Mouse (Mus musculus) ES-E14 (cell line): ENCODE measurements around the gene Nol12. TPM values are rescaled to one million over a fixed set of nuclear protein-coding genes. Genes with fewer than 3 reads are reported as not detected.

Experiments used
- DNase-seq: peaks from one replicate; pipeline ENCODE4 v3.0.0-alpha.2; 2013; ENCODE audit warnings: low read depth, low spot score
- H3K27ac ChIP-seq: 2 replicates; pipeline ENCODE4 v1.5.1; 2012; ENCODE audit warnings: low read depth, mild to moderate bottlenecking, low read length, moderate library complexity, mixed read lengths; ENCODE audit not compliant: poor library complexity, insufficient read depth, severe bottlenecking
- H3K36me3 ChIP-seq: 2 replicates; pipeline ENCODE4 v1.6.1; 2012; ENCODE audit warnings: mild to moderate bottlenecking, low read length, moderate library complexity, mixed read lengths; ENCODE audit not compliant: control insufficient read depth, poor library complexity, insufficient read depth, severe bottlenecking
- H3K4me1 ChIP-seq, 2 experiments: fragments of 150-350 bp in 1 of 2; sonication (generic) in 1 of 2; 2 replicates each; pipeline ENCODE4 v1.6.1; 2012; ENCODE audit warnings: low read length in 2 of 2, mild to moderate bottlenecking in 1 of 2, mixed read lengths in 1 of 2; ENCODE audit not compliant: control insufficient read depth in 2 of 2, insufficient read depth in 2 of 2, poor library complexity in 1 of 2
- H3K4me3 ChIP-seq, 2 experiments: fragments of 150-350 bp in 1 of 2; sonication (generic) in 1 of 2; 2 replicates each; pipeline ENCODE4 v1.5.1; 2012; ENCODE audit warnings: low read length in 2 of 2, low read depth in 1 of 2, mild to moderate bottlenecking in 1 of 2, mixed read lengths in 1 of 2; ENCODE audit not compliant: insufficient read depth in 1 of 2, poor library complexity in 1 of 2, severe bottlenecking in 1 of 2
- H3K9ac ChIP-seq: 2 replicates; pipeline ENCODE4 v1.6.1; 2012; ENCODE audit warnings: low read depth, mild to moderate bottlenecking, low read length, mixed read lengths; ENCODE audit not compliant: poor library complexity, insufficient read depth, severe bottlenecking
- H3K9me3 ChIP-seq: fragments of 150-350 bp; sonication (generic); 2 replicates; pipeline ENCODE4 v1.6.1; 2012; ENCODE audit warnings: low read depth, mild to moderate bottlenecking, low read length; ENCODE audit not compliant: control insufficient read depth, insufficient read depth
- CHD2 ChIP-seq: IDR thresholded peaks from 2 replicates; pipeline ENCODE4 v1.6.1; 2014; ENCODE audit warnings: mild to moderate bottlenecking, low read depth, low read length, inconsistent platforms
- HCFC1 ChIP-seq: IDR thresholded peaks from 2 replicates; pipeline ENCODE4 v1.6.1; 2012; ENCODE audit warnings: low read length, inconsistent platforms, borderline replicate concordance; ENCODE audit not compliant: insufficient read depth
- MAFK ChIP-seq: IDR thresholded peaks from 2 replicates; pipeline ENCODE4 v1.6.1; 2014; ENCODE audit warnings: mild to moderate bottlenecking, low read depth, low read length, inconsistent platforms; ENCODE audit not compliant: insufficient read depth
- ZC3H11A ChIP-seq: IDR thresholded peaks from 2 replicates; pipeline ENCODE4 v1.6.1; 2012; ENCODE audit warnings: low read depth, mild to moderate bottlenecking, inconsistent platforms, low read length, borderline replicate concordance
- ZNF384 ChIP-seq: IDR thresholded peaks from 2 replicates; pipeline ENCODE4 v1.6.1; 2012; ENCODE audit warnings: low read depth, low read length, inconsistent platforms
- in situ Hi-C, 2 experiments: fragments of 600-800 bp; cut with MboI; formaldehyde crosslinking; loops; one replicate each; pipeline ENCODE4 v1.15.1; 2025; ENCODE audit warnings: low sequenced_read_pairs in 2 of 2, inconsistent platforms in 1 of 2; ENCODE audit not compliant: unreplicated experiment in 2 of 2
- total RNA-seq: library from RNA; depleted of rRNA; stranded (reverse); fragments of 300-350 nt; gene quantifications from 2 replicates; pipeline ENCODE4 v1.2.3, GENCODE M21; 2012

Nol12 gene
- total RNA-seq, 1 experiment = 26.6 TPM

DNA sequence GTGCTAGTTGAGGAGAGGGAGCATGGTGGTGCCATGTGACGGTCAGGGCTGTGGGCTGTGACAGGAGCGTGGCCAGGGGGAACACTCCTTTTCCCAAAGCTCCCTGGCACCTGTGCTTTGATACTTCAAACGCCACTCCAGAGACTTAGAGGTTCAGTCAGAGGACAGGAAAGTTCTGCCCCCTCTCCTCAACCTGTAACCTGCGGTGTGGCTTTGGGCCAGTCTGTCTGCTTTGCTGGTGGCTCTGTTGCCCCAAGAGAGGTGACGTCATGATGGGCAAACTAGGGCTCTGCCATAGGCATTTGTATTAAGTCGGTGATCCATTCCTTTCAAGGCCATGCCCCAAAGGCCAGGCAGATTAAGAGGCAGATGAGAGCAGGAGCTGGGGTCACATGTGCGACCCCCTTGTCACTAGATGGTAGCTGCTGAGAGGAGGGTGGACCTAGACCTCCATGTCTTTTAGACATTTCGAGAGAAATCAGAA, 43.0 kb downstream of the Nol12 start:
- Histone ChIP-seq H3K4me3 (no peak overlapping the region), H3K36me3 (no peaks in the 10 kb centered on the region), H3K9me3 (no peaks in the 10 kb centered on the region), H3K27ac (no peak overlapping the region), H3K9ac (no peak overlapping the region), H3K4me1 (peaks cover 0 to 3% of the 10 kb centered on the region in 2 experiments; a peak in 1 of 4 replicates)
- no peak for TF ChIP-seq ZC3H11A
- no peak for TF ChIP-seq HCFC1
- TF ChIP-seq CHD2 = no peak
- TF ChIP-seq ZNF384 = no peak
- no peak for TF ChIP-seq MAFK
- in situ Hi-C loops = no loop called here
- DNase-seq = no peak

DNA sequence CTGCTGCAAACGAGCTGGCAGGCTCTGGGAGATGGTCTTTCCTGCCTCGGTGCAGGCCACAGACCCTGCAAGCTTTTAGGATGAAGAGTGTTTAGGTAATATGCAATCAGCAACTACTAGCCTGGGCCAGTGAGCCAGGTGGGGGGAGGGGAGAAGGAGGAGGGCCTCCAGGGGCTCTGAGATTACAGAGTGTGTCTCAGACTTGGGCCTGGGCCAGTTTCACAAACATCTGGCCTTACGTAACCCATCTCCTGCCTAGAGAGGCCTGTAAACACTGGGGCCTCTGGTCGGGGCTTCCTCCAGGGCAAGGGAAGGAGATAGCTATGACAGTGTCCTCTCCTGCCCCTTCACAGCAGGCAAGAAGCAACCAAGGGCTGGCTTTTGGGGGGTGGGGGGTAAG, 44.1 kb downstream of the Nol12 start:
- DNase-seq = no peak
- Histone ChIP-seq H3K4me1 (peaks cover 0 to 4% of the 10 kb centered on the region in 2 experiments; a peak in 1 of 4 replicates), H3K9ac (no peak overlapping the region)

GRCm38 (mm10) chr15:78980084-78980483, 45.4 kb downstream of the Nol12 start:
- H3K27ac ChIP-seq = no peak overlapping the region
- no peaks in the 10 kb centered on the region for H3K36me3 ChIP-seq
- peaks cover 0 to 11% of the 10 kb centered on the region in 2 experiments; a peak in 1 of 4 replicates for H3K4me1 ChIP-seq
- TF ChIP-seq ZNF384 = no peak
- no peak for TF ChIP-seq CHD2
- TF ChIP-seq MAFK = no peak
- TF ChIP-seq HCFC1 = no peak
- TF ChIP-seq ZC3H11A = no peak
- in situ Hi-C loops = no loop called here
- no peak overlapping the region for H3K9ac ChIP-seq
- no peaks in the 10 kb centered on the region for H3K9me3 ChIP-seq
- H3K4me3 ChIP-seq = no peak overlapping the region
- no peak for DNase-seq

More for the DNA sequence above, 44.1 kb downstream of the Nol12 start:
- in situ Hi-C loops = no loop called here
- TF ChIP-seq MAFK (no peak), CHD2 (no peak), ZNF384 (no peak), ZC3H11A (no peak), HCFC1 (no peak)
- Histone ChIP-seq H3K27ac (no peak overlapping the region; the same call in 1 of the 2 replicates), H3K9me3 (no peaks in the 10 kb centered on the region), H3K4me3 (no peak overlapping the region), H3K36me3 (no peaks in the 10 kb centered on the region)

DNA sequence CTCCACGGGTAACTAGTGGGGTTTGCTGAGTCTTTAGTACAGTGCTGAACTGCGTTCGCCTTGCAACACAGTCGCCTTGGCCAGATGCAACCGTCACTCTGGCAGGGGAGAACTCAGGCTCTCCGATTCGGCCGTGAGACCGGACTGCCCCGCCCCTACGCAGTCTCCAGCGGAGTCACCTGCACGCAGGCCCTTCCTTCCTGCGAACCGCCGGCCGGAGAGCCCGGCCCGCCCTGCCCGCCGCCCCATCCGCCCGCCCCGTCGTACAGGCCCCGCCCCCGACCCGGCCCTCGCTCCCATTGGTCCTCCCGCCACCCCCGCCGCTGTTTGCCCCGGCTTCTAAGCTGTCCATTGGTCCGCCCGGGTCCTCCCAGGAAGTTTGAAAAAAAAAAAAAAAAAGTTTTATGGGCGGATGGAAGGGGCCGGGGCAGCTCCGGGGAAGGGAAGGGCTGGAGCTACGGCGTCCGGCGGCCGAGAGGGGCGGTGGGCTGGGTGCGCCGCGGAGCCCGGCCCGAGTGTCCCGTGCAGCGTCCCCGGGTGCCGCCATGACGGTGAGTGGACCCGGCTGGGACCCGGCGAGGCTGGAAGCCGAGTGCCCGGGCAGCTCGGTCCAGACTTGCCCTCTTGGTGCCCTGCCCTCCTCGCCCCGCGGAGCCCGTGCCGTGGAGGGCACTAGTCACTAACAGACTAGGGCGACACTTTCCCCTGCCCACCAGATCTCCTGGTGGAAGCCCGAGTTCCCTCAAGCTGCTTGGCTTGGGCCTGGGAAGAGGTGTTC, 48.1 kb downstream of the Nol12 start:
- H3K9me3 ChIP-seq = no peaks in the 10 kb centered on the region

More for the DNA sequence above, 48.1 kb downstream of the Nol12 start:
- H3K4me1 ChIP-seq = peaks cover 0 to 13% of the 10 kb centered on the region in 2 experiments; a peak in 1 of 4 replicates
- H3K27ac ChIP-seq = peak overlapping the region; percentile 74
- DNase-seq = peak; percentile 86
- H3K9ac ChIP-seq = peak overlapping the region; percentile 74
- in situ Hi-C loops = no loop called here
- H3K4me3 ChIP-seq = peak overlapping the region; percentile 80 to 100
- TF ChIP-seq MAFK = 0 out of 2 replicates have a peak, but pooled peaks have one; percentile 4
- no peak for TF ChIP-seq CHD2
- TF ChIP-seq ZNF384 = peak; percentile 98
- no peaks in the 10 kb centered on the region for H3K36me3 ChIP-seq
